Mouse (Mus musculus) erythroblast, embryonic 14.5 days (primary cell): ENCODE data around the gene Txn2.

ENCODE experiments used
- GATA1 ChIP-seq: IDR thresholded peaks from 2 replicates; pipeline ENCODE4 v1.6.1; 2012; ENCODE audit warnings: low read length, inconsistent platforms, mixed read lengths
- TAL1 ChIP-seq: IDR thresholded peaks from 3 replicates; pipeline ENCODE4 v1.6.1; 2012; ENCODE audit warnings: low read length, inconsistent platforms, mixed read lengths

DNA sequence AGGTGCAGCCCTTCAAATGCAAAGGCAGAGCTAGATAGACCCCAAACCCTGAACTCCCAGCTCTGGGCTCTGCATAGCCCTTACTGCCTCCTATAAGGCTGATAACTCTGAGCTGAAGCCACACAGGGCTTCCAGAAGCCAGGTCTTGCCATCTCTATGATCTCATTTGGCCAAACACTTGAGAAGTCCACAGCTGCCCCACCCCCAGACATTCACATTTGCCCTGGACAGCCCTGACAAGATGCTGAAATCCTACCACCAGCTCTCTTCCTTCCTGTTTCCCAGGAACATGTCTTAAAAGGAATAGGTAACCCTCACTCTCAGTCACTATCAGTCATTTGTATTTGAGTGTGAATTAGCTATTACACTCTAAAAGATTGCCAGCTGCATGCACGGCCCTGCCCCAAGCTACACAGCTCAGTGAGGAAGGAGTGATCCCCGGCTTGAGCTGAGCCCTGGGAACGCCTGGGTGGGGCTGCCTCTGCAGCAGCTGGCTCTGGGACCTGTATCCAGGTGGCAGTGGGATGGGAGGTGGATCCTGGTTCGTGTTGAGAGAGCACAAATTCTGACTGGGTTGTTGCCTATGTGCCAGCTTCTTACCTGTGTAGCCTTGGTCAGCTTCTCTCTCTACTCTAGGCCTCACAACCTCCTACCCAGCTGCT lies 38.9 kb downstream of the Txn2 start:
- TF ChIP-seq GATA1, result no peak
- TF ChIP-seq TAL1, result no peak
